Mouse (Mus musculus) MEL (cell line): ENCODE measurements around the gene Slc37a3. TPM values are rescaled to one million over a fixed set of nuclear protein-coding genes. Genes with fewer than 3 reads are reported as not detected.
A peak's percentile ranks its signal among the peaks of the same experiment; 100 is the strongest.

Experiments
- DNase-seq: peaks from one replicate; pipeline ENCODE4 v3.0.0; 2011; ENCODE audit warnings: low read depth, low spot score
- H3K27ac ChIP-seq: 2 replicates; pipeline ENCODE4 v1.5.1; 2012; ENCODE audit warnings: low read depth, mild to moderate bottlenecking, control low read depth, low read length, moderate library complexity; ENCODE audit not compliant: control insufficient read depth
- H3K27me3 ChIP-seq, 2 experiments: fragments of 150-350 bp in 1 of 2; sonication (generic) in 1 of 2; 2 replicates each; pipeline ENCODE4 v1.6.1; 2012; ENCODE audit warnings: low read length in 2 of 2, mild to moderate bottlenecking in 2 of 2, improper control_type of control experiment in 1 of 2, moderate library complexity in 1 of 2; ENCODE audit not compliant: insufficient read depth in 2 of 2, control insufficient read depth in 1 of 2
- H3K36me3 ChIP-seq, 2 experiments: 2 replicates each; pipeline ENCODE4 v1.6.1; 2012 to 2014; ENCODE audit warnings: low read length in 2 of 2, improper control_type of control experiment in 1 of 2, inconsistent platforms in 1 of 2, mild to moderate bottlenecking in 1 of 2; ENCODE audit not compliant: insufficient read depth in 2 of 2, control insufficient read depth in 1 of 2
- H3K4me1 ChIP-seq, 2 experiments: fragments of 150-350 bp in 1 of 2; sonication (generic) in 1 of 2; 2 replicates each; pipeline ENCODE4 v1.6.1; 2012; ENCODE audit warnings: low read length in 2 of 2, improper control_type of control experiment in 1 of 2, mild to moderate bottlenecking in 1 of 2; ENCODE audit not compliant: insufficient read depth in 2 of 2, control insufficient read depth in 1 of 2
- H3K4me3 ChIP-seq, 2 experiments: fragments of 150-350 bp in 1 of 2; sonication (generic) in 1 of 2; 2 replicates each; pipeline ENCODE4 v1.5.1; 2012; ENCODE audit warnings: low read depth in 2 of 2, low read length in 2 of 2, mild to moderate bottlenecking in 2 of 2, moderate library complexity in 2 of 2, control low read depth in 1 of 2, improper control_type of control experiment in 1 of 2; ENCODE audit not compliant: control insufficient read depth in 1 of 2, insufficient read depth in 1 of 2
- H3K79me2 ChIP-seq: 2 replicates; pipeline ENCODE4 v1.6.1; 2012; ENCODE audit warnings: mild to moderate bottlenecking, low read length, moderate library complexity; ENCODE audit not compliant: control insufficient read depth, poor library complexity, insufficient read depth
- H3K9ac ChIP-seq: 2 replicates; pipeline ENCODE4 v1.6.1; 2012; ENCODE audit warnings: low read depth, mild to moderate bottlenecking, control low read depth, low read length, moderate library complexity; ENCODE audit not compliant: control insufficient read depth, poor library complexity, severe bottlenecking
- H3K9me3 ChIP-seq: fragments of 150-350 bp; sonication (generic); replicated peaks from 2 replicates; pipeline ENCODE4 v1.6.1; 2012; ENCODE audit warnings: mild to moderate bottlenecking, low read length, improper control_type of control experiment, moderate library complexity; ENCODE audit not compliant: insufficient read depth
- BHLHE40 ChIP-seq: IDR thresholded peaks from 2 replicates; pipeline ENCODE4 v1.6.1; 2012; ENCODE audit warnings: low read depth, mild to moderate bottlenecking, inconsistent platforms, low read length, improper control_type of control experiment, borderline replicate concordance
- E2F4 ChIP-seq: IDR thresholded peaks from 2 replicates; pipeline ENCODE4 v1.6.1; 2011; ENCODE audit warnings: low read depth, low read length, improper control_type of control experiment, borderline replicate concordance
- ELF1 ChIP-seq: IDR thresholded peaks from 2 replicates; pipeline ENCODE4 v1.6.1; 2014; ENCODE audit warnings: low read depth, mild to moderate bottlenecking, inconsistent platforms, low read length, improper control_type of control experiment, moderate library complexity
- GATA1 ChIP-seq: IDR thresholded peaks from 2 replicates; pipeline ENCODE4 v1.6.1; 2011; ENCODE audit warnings: low read depth, low read length, improper control_type of control experiment
- NRF1 ChIP-seq: IDR thresholded peaks from 2 replicates; pipeline ENCODE4 v1.6.1; 2014; ENCODE audit warnings: low read depth, mild to moderate bottlenecking, inconsistent platforms, low read length, improper control_type of control experiment, moderate library complexity; ENCODE audit not compliant: poor library complexity, insufficient read depth, severe bottlenecking
- POLR2A ChIP-seq, 2 experiments: IDR thresholded peaks; 2 replicates each; pipeline ENCODE4 v1.6.1; 2011 to 2012; ENCODE audit warnings: low read length in 2 of 2, mild to moderate bottlenecking in 2 of 2, control low read depth in 1 of 2, improper control_type of control experiment in 1 of 2, low read depth in 1 of 2, moderate library complexity in 1 of 2; ENCODE audit not compliant: control insufficient read depth in 1 of 2, insufficient read depth in 1 of 2, poor library complexity in 1 of 2
- POLR2AphosphoS5 ChIP-seq: IDR thresholded peaks from 2 replicates; pipeline ENCODE4 v1.6.1; 2012; ENCODE audit warnings: low read depth, borderline replicate concordance, mild to moderate bottlenecking, inconsistent platforms, low read length, moderate library complexity, mixed read lengths
- SMC3 ChIP-seq: IDR thresholded peaks from 2 replicates; pipeline ENCODE4 v1.6.1; 2011; ENCODE audit warnings: low read depth, low read length, improper control_type of control experiment
- TAL1 ChIP-seq: IDR thresholded peaks from 2 replicates; pipeline ENCODE4 v1.6.1; 2012; ENCODE audit warnings: mild to moderate bottlenecking, inconsistent platforms, low read length, moderate library complexity, mixed read lengths
- TCF12 ChIP-seq: IDR thresholded peaks from 2 replicates; pipeline ENCODE4 v1.6.1; 2014; ENCODE audit warnings: low read depth, mild to moderate bottlenecking, inconsistent platforms, low read length, improper control_type of control experiment, moderate library complexity
- UBTF ChIP-seq: IDR thresholded peaks from 2 replicates; pipeline ENCODE4 v1.6.1; 2012; ENCODE audit warnings: low read depth, mild to moderate bottlenecking, inconsistent platforms, low read length, improper control_type of control experiment, moderate library complexity, borderline replicate concordance; ENCODE audit not compliant: insufficient read depth
- USF1 ChIP-seq: IDR thresholded peaks from 2 replicates; pipeline ENCODE4 v1.6.1; 2014; ENCODE audit warnings: low read depth, mild to moderate bottlenecking, inconsistent platforms, low read length, improper control_type of control experiment, moderate library complexity
- USF2 ChIP-seq, 2 experiments: IDR thresholded peaks; 2 replicates each; pipeline ENCODE4 v1.6.1; 2011 to 2012; ENCODE audit warnings: improper control_type of control experiment in 2 of 2, low read length in 2 of 2, borderline replicate concordance in 1 of 2, inconsistent platforms in 1 of 2, low read depth in 1 of 2, mild to moderate bottlenecking in 1 of 2; ENCODE audit not compliant: insufficient read depth in 1 of 2
- ZMIZ1 ChIP-seq: IDR thresholded peaks from 2 replicates; pipeline ENCODE4 v1.6.1; 2012; ENCODE audit warnings: low read depth, mild to moderate bottlenecking, inconsistent platforms, low read length, improper control_type of control experiment, moderate library complexity
- ZNF384 ChIP-seq: IDR thresholded peaks from 2 replicates; pipeline ENCODE4 v1.6.1; 2012; ENCODE audit warnings: low read depth, mild to moderate bottlenecking, inconsistent platforms, low read length, improper control_type of control experiment
- polyA plus RNA-seq, 2 experiments: library from polyadenylated mRNA; stranded (reverse) in 1 of 2; unstranded in 1 of 2; fragments of >175 nt in 1 of 2; fragments of >200 nt in 1 of 2; gene quantifications; 2 replicates each; pipeline versions ENCODE4 v1.2.1 to v1.2.4; 2012; ENCODE audit warnings: low replicate concordance in 2 of 2, low read depth in 1 of 2; ENCODE audit not compliant: insufficient read length in 2 of 2, insufficient read depth in 1 of 2, missing spikeins in 1 of 2
- total RNA-seq: library from RNA; depleted of rRNA; stranded (reverse); fragments of 300-350 nt; gene quantifications from 2 replicates; pipeline ENCODE4 v1.2.3, GENCODE M21; 2012

Gene Slc37a3
- total and polyA plus RNA-seq, 3 experiments = 4.9 to 12.0 TPM; not detected in 1

- peaks cover 0 to 9% of the 10 kb centered on the region in 2 experiments; a peak in 2 of 4 replicates for H3K4me1 ChIP-seq
- no peak overlapping the region for H3K9ac ChIP-seq
- H3K27me3 ChIP-seq = no peaks in the 10 kb centered on the region
- H3K36me3 ChIP-seq = peaks cover 0 to 3% of the 10 kb centered on the region in 2 experiments; a peak in 1 of 4 replicates
- H3K9me3 ChIP-seq = no peaks in the 10 kb centered on the region
- DNase-seq = no peak
- TF ChIP-seq USF1 (no peak), ZMIZ1 (no peak), POLR2AphosphoS5 (no peak), NRF1 (no peak), TAL1 (no peak), TCF12 (no peak), UBTF (no peak), USF2 (IDR thresholded peaks at IDR 0.05; ENCODE audit: borderline replicate concordance in 1 of 2, insufficient read depth in 1 of 2, low read depth in 1 of 2, low read length in 2 of 2) (no peak), E2F4 (no peak), ZNF384 (no peak), GATA1 (no peak), ELF1 (no peak), SMC3 (no peak), POLR2A (IDR thresholded peaks at IDR 0.05; ENCODE audit: control insufficient read depth in 1 of 2, insufficient read depth in 1 of 2, low read depth in 1 of 2, low read length in 2 of 2, poor library complexity in 1 of 2) (no peak)
- TF ChIP-seq, all 39 proteins: peak for 0
- H3K79me2 ChIP-seq = no peaks in the 10 kb centered on the region
- H3K27ac ChIP-seq = no peak overlapping the region
- H3K4me3 ChIP-seq = no peak overlapping the region
These were observed 73.1 kb downstream of the Slc37a3 start for GRCm38 (mm10) chr6:39304371-39304874.

GRCm38 (mm10) chr6:39301484-39301883 is 76.0 kb downstream of the Slc37a3 start:
- peak; percentile 69 for DNase-seq

More at GRCm38 (mm10) chr6:39301484-39301883, 76.0 kb downstream of the Slc37a3 start:
- no peak for TF ChIP-seq BHLHE40
- H3K4me1 ChIP-seq = peaks cover 0 to 9% of the 10 kb centered on the region in 2 experiments; a peak in 2 of 4 replicates
- H3K9me3 ChIP-seq = no peaks in the 10 kb centered on the region
- no peaks in the 10 kb centered on the region; a peak in 1 of 4 replicates for H3K27me3 ChIP-seq
- H3K79me2 ChIP-seq = no peaks in the 10 kb centered on the region
- no peak overlapping the region for H3K9ac ChIP-seq
- no peak overlapping the region for H3K4me3 ChIP-seq
- no peak overlapping the region for H3K27ac ChIP-seq
- peaks cover 0 to 3% of the 10 kb centered on the region in 2 experiments; a peak in 1 of 4 replicates for H3K36me3 ChIP-seq
